Mouse (Mus musculus) forebrain, postnatal 0 days (tissue): ENCODE measurements at regions not wholly inside any gene's neighbourhood (a gene's known extent, or its start where the extent isn't known, plus 50 kb on each side); places are given as distances from the start of the nearest gene placed in this dataset.
"Not testable (repeated sequence)": the region's sequence is repeated elsewhere in the genome, so short reads cannot be mapped to it uniquely, and the experiment has no call there.

Source experiments
- ATAC-seq: fragments of 200-750 bp; cut with Nextera tagmentation; 2 replicates; pipeline ENCODE4 v1.8.0; 2017; ENCODE audit warnings: mild to moderate bottlenecking, moderate library complexity
- DNase-seq: peaks from one replicate; pipeline ENCODE4 v3.0.0-alpha.2; 2015
- H3K27ac ChIP-seq: fragments of 300-500 bp; sonication (generic); 2 replicates; pipeline ENCODE4 v1.5.1; 2014; ENCODE audit warnings: low read depth, mild to moderate bottlenecking, antibody characterized with exemption, low read length, moderate library complexity, mixed read lengths
- H3K27me3 ChIP-seq: fragments of 300-500 bp; sonication (generic); 2 replicates; pipeline ENCODE4 v1.6.1; 2014; ENCODE audit warnings: mild to moderate bottlenecking, low read length, mixed read lengths; ENCODE audit not compliant: insufficient read depth
- H3K36me3 ChIP-seq: fragments of 300-500 bp; sonication (generic); 2 replicates; pipeline ENCODE4 v1.6.1; 2014; ENCODE audit warnings: mild to moderate bottlenecking, moderate library complexity; ENCODE audit not compliant: insufficient read depth
- H3K4me1 ChIP-seq: fragments of 300-500 bp; sonication (generic); 2 replicates; pipeline ENCODE4 v1.6.1; 2014; ENCODE audit warnings: antibody characterized with exemption; ENCODE audit not compliant: insufficient read depth
- H3K4me2 ChIP-seq: fragments of 300-500 bp; sonication (generic); 2 replicates; pipeline ENCODE4 v1.6.1; 2014; ENCODE audit warnings: low read depth, mild to moderate bottlenecking, moderate library complexity
- H3K4me3 ChIP-seq: fragments of 300-500 bp; sonication (generic); 2 replicates; pipeline ENCODE4 v1.5.1; 2014; ENCODE audit warnings: low read depth, low read length, mixed read lengths
- H3K9ac ChIP-seq: fragments of 300-500 bp; sonication (generic); 2 replicates; pipeline ENCODE4 v1.6.1; 2014; ENCODE audit warnings: mild to moderate bottlenecking
- H3K9me3 ChIP-seq: fragments of 300-500 bp; sonication (generic); 2 replicates; pipeline ENCODE4 v1.6.1; 2016; ENCODE audit warnings: low read length
- CTCF ChIP-seq: sonication (generic); IDR thresholded peaks from 2 replicates; pipeline ENCODE4 v1.5.1; 2016; ENCODE audit warnings: antibody characterized with exemption, control low read depth, low read depth
- WGBS: fragments of 180-500 bp; shearing (Covaris S2); extraction: QIAGEN DNeasy Blood & Tissue Kit; methylation state at CpG from one replicate; pipeline ENCODE4 v1.1.7; 2014; 5-methylcytosine and 5-hydroxymethylcytosine counted together

DNA sequence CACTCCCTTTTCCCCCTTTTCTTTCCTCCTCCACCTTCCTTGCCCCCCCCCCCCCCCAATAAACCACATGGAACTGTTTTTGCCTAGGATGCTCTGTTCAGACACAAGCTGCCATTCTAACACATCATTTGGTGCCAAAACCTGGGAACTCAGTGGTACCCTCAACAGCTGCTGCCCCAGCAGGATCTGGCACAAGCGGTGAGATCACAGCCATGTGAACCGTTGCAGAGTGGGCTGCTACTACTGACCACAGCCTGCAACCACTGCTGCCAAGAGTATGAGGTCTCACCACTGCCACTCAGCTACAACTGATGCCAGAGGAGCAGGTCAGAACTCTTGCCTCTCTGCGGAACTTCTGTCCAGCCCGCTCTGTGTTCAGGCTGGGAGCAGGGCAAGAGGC lies 206.2 kb downstream of the Pcsk1 start:
- no peaks in the 10 kb centered on the region for H3K4me1 ChIP-seq
- no peak for TF ChIP-seq CTCF
- no peak overlapping the region for H3K4me3 ChIP-seq
- no peak overlapping the region for H3K4me2 ChIP-seq
- no peaks in the 10 kb centered on the region for H3K9me3 ChIP-seq
- DNase-seq (no peak), ATAC-seq (no peak; the same call in 1 of the 2 replicates)
- H3K27me3 ChIP-seq, result no peaks in the 10 kb centered on the region
- 85% methylated on average over 4 of the region's 4 CpGs for WGBS
- no peaks in the 10 kb centered on the region for H3K36me3 ChIP-seq
- H3K9ac ChIP-seq, result no peak overlapping the region
- H3K27ac ChIP-seq, result no peak overlapping the region

DNA sequence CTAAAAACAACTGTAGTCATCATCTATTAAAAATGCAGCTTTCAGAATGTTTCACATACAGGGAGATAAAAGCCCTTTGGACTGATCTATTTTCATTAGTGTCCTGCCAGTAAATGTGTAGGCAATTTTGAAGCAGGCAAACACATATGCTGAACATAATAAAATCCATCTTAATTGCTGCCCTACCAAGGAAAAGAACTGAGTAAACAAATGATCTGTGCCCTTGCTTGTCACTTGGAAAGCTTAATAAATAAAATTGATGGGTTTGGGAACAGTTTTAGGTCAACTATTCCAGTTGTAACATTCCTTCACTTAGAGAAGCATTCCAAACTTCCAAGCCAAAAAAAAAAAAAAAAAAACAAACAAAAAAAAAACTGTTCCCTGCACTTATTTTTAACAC lies 230.2 kb downstream of the Pcsk1 start:
- Histone ChIP-seq H3K27ac (no peak overlapping the region), H3K4me1 (no peaks in the 10 kb centered on the region), H3K27me3 (no peaks in the 10 kb centered on the region), H3K36me3 (no peaks in the 10 kb centered on the region), H3K9me3 (no peaks in the 10 kb centered on the region), H3K4me3 (no peak overlapping the region), H3K9ac (no peak overlapping the region), H3K4me2 (no peak overlapping the region)
- DNase-seq, result no peak
- no peak for ATAC-seq
- no peak for TF ChIP-seq CTCF

DNA sequence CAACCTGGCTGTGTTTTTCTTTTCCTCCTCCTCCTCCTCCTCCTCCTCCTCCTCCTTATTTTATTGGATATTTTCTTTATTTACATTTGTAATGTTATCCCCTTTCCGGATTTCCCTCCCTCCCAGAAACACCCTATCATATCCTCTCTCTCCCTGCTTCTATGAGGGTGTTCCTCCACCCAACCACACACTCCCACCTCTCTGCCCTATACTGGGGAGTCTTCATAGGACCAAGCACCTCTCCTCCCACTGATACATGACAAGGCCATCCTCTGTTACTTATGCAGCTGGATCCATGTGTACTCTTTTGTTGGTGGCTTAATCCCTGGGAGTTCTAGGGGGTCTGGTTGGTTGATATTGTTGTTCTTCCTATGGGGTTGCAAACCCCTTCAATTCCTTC lies 230.6 kb downstream of the Pcsk1 start:
- Histone ChIP-seq H3K9me3 (no peaks in the 10 kb centered on the region), H3K27me3 (no peaks in the 10 kb centered on the region), H3K4me1 (no peaks in the 10 kb centered on the region), H3K9ac (no peak overlapping the region), H3K4me2 (no peak overlapping the region), H3K27ac (no peak overlapping the region), H3K4me3 (no peak overlapping the region), H3K36me3 (no peaks in the 10 kb centered on the region)
- ATAC-seq, result no peak
- TF ChIP-seq CTCF, result no peak
- 68% methylated on average over 1 of the region's 1 CpGs for WGBS
- DNase-seq, result no peak

DNA sequence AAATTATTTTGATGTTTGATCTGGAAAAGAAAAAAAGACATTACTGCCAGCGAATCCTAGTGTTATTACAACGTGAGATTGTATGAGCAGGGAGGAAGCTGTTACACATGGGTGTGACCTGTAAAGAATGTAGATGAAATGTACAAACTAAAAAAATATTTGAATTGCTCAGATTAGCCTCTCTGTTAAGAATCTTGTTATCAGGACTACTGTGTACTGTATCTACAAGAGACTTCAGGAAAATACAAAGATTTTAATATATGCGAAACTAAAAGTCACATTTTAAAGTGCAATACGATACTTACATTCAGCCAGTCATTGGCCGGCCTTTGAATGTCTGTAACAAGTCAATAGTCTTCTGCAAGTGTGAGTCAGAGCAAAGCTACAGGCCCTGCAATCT lies 247.4 kb downstream of the Pcsk1 start:
- Histone ChIP-seq H3K9ac (no peak overlapping the region), H3K4me3 (no peak overlapping the region), H3K27ac (no peak overlapping the region), H3K4me1 (no peaks in the 10 kb centered on the region), H3K4me2 (no peak overlapping the region), H3K27me3 (no peaks in the 10 kb centered on the region), H3K36me3 (no peaks in the 10 kb centered on the region), H3K9me3 (no peaks in the 10 kb centered on the region)
- 90% methylated on average over 5 of the region's 5 CpGs for WGBS
- TF ChIP-seq CTCF, result no peak
- no peak for ATAC-seq
- DNase-seq, result no peak

DNA sequence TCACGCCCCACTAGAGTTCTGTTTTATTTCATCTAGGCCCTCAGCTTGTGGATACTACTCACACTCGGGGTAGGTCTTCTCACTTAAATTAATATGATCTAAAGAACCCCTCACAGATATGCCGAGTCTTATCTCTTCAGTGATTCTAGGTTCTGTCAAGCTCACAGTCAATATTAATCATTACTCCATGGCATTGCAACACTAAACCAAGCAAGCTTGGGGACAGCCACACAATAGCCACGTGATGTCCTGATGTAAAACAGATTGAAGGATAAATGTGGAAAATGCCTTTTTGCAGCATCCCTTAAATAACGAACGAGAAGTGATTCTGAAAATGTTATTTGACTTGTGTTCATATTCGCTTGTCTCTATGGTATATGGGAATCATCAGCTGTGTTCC lies 253.8 kb downstream of the Pcsk1 start:
- no peak overlapping the region for H3K4me2 ChIP-seq
- ATAC-seq (no peak), DNase-seq (no peak)
- H3K36me3 ChIP-seq, result no peaks in the 10 kb centered on the region
- H3K4me3 ChIP-seq, result no peak overlapping the region
- no peaks in the 10 kb centered on the region for H3K9me3 ChIP-seq
- H3K27me3 ChIP-seq, result no peaks in the 10 kb centered on the region
- no peak overlapping the region for H3K9ac ChIP-seq
- 87% methylated on average over 7 of the region's 7 CpGs for whole genome bisulfite sequencing
- H3K4me1 ChIP-seq, result no peaks in the 10 kb centered on the region
- TF ChIP-seq CTCF, result no peak
- H3K27ac ChIP-seq, result no peak overlapping the region

DNA sequence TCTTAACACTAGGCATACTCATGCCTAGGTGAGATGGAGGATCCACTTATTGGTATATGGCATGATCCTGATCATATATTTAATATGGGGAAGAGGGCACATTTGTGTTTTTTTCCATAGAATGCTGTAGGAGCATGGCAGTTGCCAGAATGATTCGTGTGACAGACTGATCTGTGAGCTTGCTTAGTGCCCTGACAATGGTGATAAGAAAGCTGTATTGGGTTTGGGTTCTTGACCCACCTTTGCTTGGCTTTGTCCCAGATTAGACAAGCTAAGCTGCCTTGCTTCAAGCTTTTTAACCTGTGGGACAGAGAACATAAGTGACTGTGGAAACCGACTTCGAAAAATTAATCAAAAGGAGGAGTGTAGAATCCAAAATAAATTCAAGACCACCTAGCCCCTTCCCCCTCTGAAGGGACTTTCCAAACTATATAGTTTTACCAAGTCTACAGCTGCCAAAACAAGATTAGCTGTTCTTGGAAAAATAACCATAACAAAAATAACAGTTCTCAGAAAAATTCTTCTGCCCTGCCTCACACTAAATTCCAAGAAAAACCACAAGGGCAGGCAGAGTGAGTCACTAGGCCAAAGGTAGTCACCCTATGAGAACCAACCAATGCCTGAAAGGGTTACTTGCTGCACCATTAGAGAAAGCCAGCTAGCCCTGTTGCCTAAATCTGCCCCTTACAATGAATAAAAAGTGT lies 277.2 kb downstream of the Pcsk1 start:
- H3K4me3 ChIP-seq, result no peak overlapping the region
- H3K36me3 ChIP-seq, result no peaks in the 10 kb centered on the region
- ATAC-seq (no peak), DNase-seq (no peak)
- H3K4me1 ChIP-seq, result no peaks in the 10 kb centered on the region
- no peak for TF ChIP-seq CTCF
- 83% methylated on average over 3 of the region's 3 CpGs for WGBS
- H3K27ac ChIP-seq, result no peak overlapping the region
- H3K27me3 ChIP-seq, result no peaks in the 10 kb centered on the region
- no peaks in the 10 kb centered on the region for H3K9me3 ChIP-seq
- no peak overlapping the region for H3K4me2 ChIP-seq
- H3K9ac ChIP-seq, result no peak overlapping the region

DNA sequence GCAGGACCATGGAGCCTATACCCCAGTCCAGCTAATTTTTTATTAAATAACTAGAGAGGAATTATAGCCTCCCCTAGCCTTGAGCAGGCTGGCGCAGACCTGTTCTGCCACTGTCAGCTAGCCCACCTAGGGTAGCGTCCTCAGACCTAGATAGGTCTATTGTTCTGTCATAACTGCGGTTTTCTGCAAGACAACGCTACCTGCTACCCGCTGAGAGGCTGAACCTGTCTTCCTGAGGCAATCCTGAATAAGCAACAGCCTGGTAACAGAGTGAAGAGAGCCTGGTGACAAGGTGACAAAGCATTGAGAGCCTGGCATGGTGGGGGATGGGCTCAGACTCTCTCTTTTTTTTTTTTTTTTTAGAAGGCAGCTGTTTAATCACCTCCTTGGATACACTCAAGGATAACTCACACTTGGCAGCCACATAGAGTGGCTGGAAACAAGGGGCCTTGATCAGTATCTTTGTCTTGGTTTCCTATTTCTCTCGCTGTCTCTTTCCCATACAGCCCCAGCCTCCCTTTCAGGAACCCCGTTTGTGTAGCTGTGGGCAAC lies 278.7 kb downstream of the Pcsk1 start:
- Histone ChIP-seq H3K9ac (no peak overlapping the region), H3K4me3 (no peak overlapping the region), H3K4me1 (no peaks in the 10 kb centered on the region), H3K36me3 (no peaks in the 10 kb centered on the region), H3K9me3 (no peaks in the 10 kb centered on the region), H3K27me3 (no peaks in the 10 kb centered on the region), H3K27ac (no peak overlapping the region), H3K4me2 (no peak overlapping the region)
- ATAC-seq (no peak), DNase-seq (no peak)
- 68% methylated on average over 7 of the region's 7 CpGs for WGBS
- no peak for TF ChIP-seq CTCF

GRCm38 (mm10) chr13:75377100-75377499 lies 287.5 kb downstream of the Pcsk1 start:
- H3K4me1 ChIP-seq, H3K4me3 ChIP-seq, H3K4me2 ChIP-seq, H3K9ac ChIP-seq, DNase-seq, ATAC-seq, H3K27ac ChIP-seq, H3K27me3 ChIP-seq, H3K9me3 ChIP-seq, H3K36me3 ChIP-seq: not testable (repeated sequence)
- WGBS, result 90% methylated on average over 3 of the region's 3 CpGs
